Mouse (Mus musculus) neural tube, embryonic 14.5 days (tissue): ENCODE results near the gene Gm6367. TPM values are rescaled to one million over a fixed set of nuclear protein-coding genes. Genes with fewer than 3 reads are reported as not detected.
"Not testable (repeated sequence)": the region's sequence is repeated elsewhere in the genome, so short reads cannot be mapped to it uniquely, and the experiment has no call there.

Experiments used
- ATAC-seq: fragments of 200-750 bp; cut with Nextera tagmentation; 2 replicates; pipeline ENCODE4 v1.8.0; 2017; ENCODE audit warnings: low read depth, mild to moderate bottlenecking, moderate TSS enrichment, moderate library complexity
- H3K27ac ChIP-seq: fragments of 300-500 bp; sonication (generic); 2 replicates; pipeline ENCODE4 v1.5.1; 2014; ENCODE audit warnings: low read depth, mild to moderate bottlenecking, control low read depth, low read length, moderate library complexity, mixed read lengths
- H3K27me3 ChIP-seq: fragments of 300-500 bp; sonication (generic); 2 replicates; pipeline ENCODE4 v1.6.1; 2014; ENCODE audit warnings: low read length; ENCODE audit not compliant: control insufficient read depth, insufficient read depth
- H3K36me3 ChIP-seq: fragments of 300-500 bp; sonication (generic); 2 replicates; pipeline ENCODE4 v1.6.1; 2014; ENCODE audit warnings: low read length, mixed read lengths; ENCODE audit not compliant: control insufficient read depth, insufficient read depth
- H3K4me1 ChIP-seq: fragments of 300-500 bp; sonication (generic); 2 replicates; pipeline ENCODE4 v1.6.1; 2014; ENCODE audit warnings: low read length; ENCODE audit not compliant: control insufficient read depth, insufficient read depth
- H3K4me2 ChIP-seq: fragments of 300-500 bp; sonication (generic); 2 replicates; pipeline ENCODE4 v1.6.1; 2014; ENCODE audit warnings: mild to moderate bottlenecking, low read depth, low read length, control low read depth
- H3K4me3 ChIP-seq: fragments of 300-500 bp; sonication (generic); 2 replicates; pipeline ENCODE4 v1.5.1; 2014; ENCODE audit warnings: low read depth, low read length, control low read depth, mixed read lengths
- H3K9ac ChIP-seq: fragments of 300-500 bp; sonication (generic); replicated peaks from 2 replicates; pipeline ENCODE4 v1.6.1; 2014; ENCODE audit warnings: low read depth, mild to moderate bottlenecking, control low read depth, low read length, mixed read lengths
- H3K9me3 ChIP-seq: fragments of 300-500 bp; sonication (generic); 2 replicates; pipeline ENCODE4 v1.6.1; 2016; ENCODE audit warnings: low read length; ENCODE audit not compliant: control insufficient read depth
- WGBS: fragments of 180-500 bp; shearing (Covaris S2); extraction: QIAGEN DNeasy Blood & Tissue Kit; methylation state at CpG from one replicate; pipeline ENCODE4 v1.1.7; 2014; 5-methylcytosine and 5-hydroxymethylcytosine counted together
- polyA plus RNA-seq: library from polyadenylated mRNA; unstranded; fragments of >200 nt; fragmentation: Nextera tagmentation; extraction: Ambion mirVana; gene quantifications from 2 replicates; pipeline ENCODE4 v1.2.1, GENCODE M21; 2014

The Gm6367 gene
- not detected in 2 replicates for polyA plus RNA-seq

- H3K4me1 ChIP-seq, result not testable (repeated sequence)
- no CpG with 5 or more reads among the region's 2 CpGs for WGBS
Measured at GRCm38 (mm10) chr5:94988326-94988725, at the start of gene Gm6367. Gene Gm6367 (plus strand): TSS chr5:94988626.

More at GRCm38 (mm10) chr5:94988326-94988725, at the start of gene Gm6367:
- ATAC-seq, H3K4me2 ChIP-seq, H3K9me3 ChIP-seq, H3K27me3 ChIP-seq, H3K36me3 ChIP-seq, H3K27ac ChIP-seq, H3K4me3 ChIP-seq, H3K9ac ChIP-seq: not testable (repeated sequence)

Other genes starting within 250 kb of the Gm6367 start
- gene Gm3183, start 123.2 kb upstream of the Gm6367 start, polyA plus RNA-seq, result not detected in 2 replicates
- gene Gm7942, start 118.3 kb downstream of the Gm6367 start, polyA plus RNA-seq, result not detected in 2 replicates
- not detected in 2 replicates for gene Gm16513, start 194.0 kb downstream of the Gm6367 start, polyA plus RNA-seq